Mouse (Mus musculus) heart, postnatal 0 days (tissue): ENCODE measurements at regions not wholly inside any gene's neighbourhood (a gene's known extent, or its start where the extent isn't known, plus 50 kb on each side); places are given as distances from the start of the nearest gene placed in this dataset.

Experiments used
- ATAC-seq: fragments of 200-750 bp; cut with Nextera tagmentation; 2 replicates; pipeline ENCODE4 v1.8.0; 2017; ENCODE audit warnings: low read depth, moderate number of reproducible peaks, moderate library complexity; ENCODE audit not compliant: insufficient read depth
- DNase-seq: peaks from one replicate; pipeline ENCODE4 v3.0.0-alpha.2; 2016; ENCODE audit warnings: low spot score
- H3K27ac ChIP-seq: fragments of 300-500 bp; sonication (generic); 2 replicates; pipeline ENCODE4 v1.5.1; 2014; ENCODE audit warnings: low read depth, mild to moderate bottlenecking
- H3K27me3 ChIP-seq: fragments of 300-500 bp; sonication (generic); 2 replicates; pipeline ENCODE4 v1.6.1; 2014; ENCODE audit warnings: low read length, mixed read lengths; ENCODE audit not compliant: control insufficient read depth, insufficient read depth
- H3K36me3 ChIP-seq: fragments of 300-500 bp; sonication (generic); replicated peaks from 2 replicates; pipeline ENCODE4 v1.6.1; 2014; ENCODE audit warnings: low read length, mixed read lengths; ENCODE audit not compliant: control insufficient read depth, insufficient read depth
- H3K4me1 ChIP-seq: fragments of 300-500 bp; sonication (generic); 2 replicates; pipeline ENCODE4 v1.6.1; 2014; ENCODE audit warnings: antibody characterized with exemption; ENCODE audit not compliant: control insufficient read depth, insufficient read depth
- H3K4me2 ChIP-seq: fragments of 300-500 bp; sonication (generic); 2 replicates; pipeline ENCODE4 v1.6.1; 2014; ENCODE audit warnings: low read depth, mild to moderate bottlenecking, low read length, moderate library complexity
- H3K4me3 ChIP-seq: fragments of 300-500 bp; sonication (generic); 2 replicates; pipeline ENCODE4 v1.5.1; 2014; ENCODE audit warnings: low read depth, low read length
- H3K9ac ChIP-seq: fragments of 300-500 bp; sonication (generic); replicated peaks from 2 replicates; pipeline ENCODE4 v1.6.1; 2014; ENCODE audit warnings: low read depth, low read length, mixed read lengths
- H3K9me3 ChIP-seq: fragments of 300-500 bp; sonication (generic); replicated peaks from 2 replicates; pipeline ENCODE4 v1.6.1; 2016; ENCODE audit warnings: low read length; ENCODE audit not compliant: control insufficient read depth
- CTCF ChIP-seq: IDR thresholded peaks from 2 replicates; pipeline ENCODE4 v1.5.1; 2016; ENCODE audit warnings: antibody characterized with exemption, control low read depth, low read depth
- EP300 ChIP-seq: IDR thresholded peaks from 2 replicates; pipeline ENCODE4 v1.6.1; 2016; ENCODE audit warnings: antibody characterized with exemption, low read depth
- WGBS: fragments of 180-500 bp; shearing (Covaris S2); extraction: QIAGEN DNeasy Blood & Tissue Kit; methylation state at CpG from one replicate; pipeline ENCODE4 v1.1.7; 2014; 5-methylcytosine and 5-hydroxymethylcytosine counted together

DNA sequence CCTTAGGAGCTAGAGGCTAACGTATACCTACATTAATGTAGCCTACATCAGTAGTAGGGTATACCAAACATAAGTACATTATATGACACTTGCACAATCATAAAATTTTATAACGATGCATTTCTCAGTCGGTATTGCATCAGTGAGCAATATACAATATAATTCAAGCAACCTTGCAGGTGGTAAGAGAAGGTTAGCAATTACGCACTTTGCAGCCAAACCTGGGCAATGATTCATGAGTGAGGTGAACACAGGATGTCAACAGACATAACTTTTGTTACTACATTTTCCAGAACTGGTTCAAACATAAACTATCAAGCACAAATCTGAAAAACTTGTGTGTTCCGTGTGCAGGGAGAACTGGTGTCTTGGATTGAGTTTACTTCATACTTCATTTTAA is 229.9 kb upstream of the Zpld1 start:
- Histone ChIP-seq H3K4me3 (no peak overlapping the region), H3K4me2 (no peak overlapping the region), H3K27ac (no peak overlapping the region), H3K36me3 (no peaks in the 10 kb centered on the region), H3K9me3 (no peaks in the 10 kb centered on the region), H3K4me1 (no peaks in the 10 kb centered on the region), H3K9ac (no peak overlapping the region), H3K27me3 (no peaks in the 10 kb centered on the region)
- DNase-seq (no peak), ATAC-seq (no peak)
- WGBS: 86% methylated on average over 5 of the region's 5 CpGs
- TF ChIP-seq CTCF (no peak), EP300 (no peak)

DNA sequence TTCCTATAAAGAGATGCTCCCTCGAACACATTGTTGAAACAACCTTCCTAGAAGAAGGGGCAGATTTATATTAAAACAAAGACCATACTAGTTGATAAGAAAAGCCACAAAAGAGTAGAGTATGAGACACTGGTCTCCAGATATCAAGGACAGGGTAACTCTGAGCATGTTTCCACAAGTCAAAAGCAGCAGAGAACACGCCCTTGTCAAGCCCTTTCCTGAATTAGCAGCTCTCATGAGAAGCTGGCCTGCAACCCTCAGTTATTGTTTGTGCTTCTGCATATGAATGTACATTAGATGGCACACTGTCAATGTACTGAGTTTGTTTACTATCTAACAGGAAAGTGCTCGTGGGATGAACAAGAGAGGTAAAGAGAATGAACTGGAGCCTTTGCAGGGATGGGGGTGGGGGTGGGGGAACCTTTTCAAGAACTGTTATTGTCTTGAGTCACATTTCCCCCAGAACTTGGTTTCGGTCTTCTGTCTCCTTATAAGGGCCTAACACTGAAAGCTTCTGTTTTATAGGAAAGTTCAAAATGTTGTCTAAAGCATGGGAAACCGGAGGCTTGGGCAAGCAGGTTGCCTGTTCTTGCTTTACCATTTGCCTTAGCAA is 228.6 kb upstream of the Zpld1 start:
- Histone ChIP-seq H3K36me3 (no peaks in the 10 kb centered on the region), H3K27me3 (no peaks in the 10 kb centered on the region), H3K9ac (no peak overlapping the region), H3K4me3 (no peak overlapping the region), H3K4me2 (no peak overlapping the region), H3K4me1 (no peaks in the 10 kb centered on the region), H3K27ac (no peak overlapping the region), H3K9me3 (no peaks in the 10 kb centered on the region)
- ATAC-seq: no peak
- 52% methylated on average over 5 of the region's 5 CpGs for WGBS
- no peak for DNase-seq
- TF ChIP-seq CTCF (no peak), EP300 (no peak)

GRCm38 (mm10) chr16:55523264-55523663 is 225.5 kb upstream of the Zpld1 start:
- ATAC-seq: no peak

GRCm38 (mm10) chr16:55522283-55522682 is 224.5 kb upstream of the Zpld1 start:
- H3K4me1 ChIP-seq: no peaks in the 10 kb centered on the region
- no peaks in the 10 kb centered on the region for H3K9me3 ChIP-seq
- H3K27me3 ChIP-seq: no peaks in the 10 kb centered on the region
- H3K9ac ChIP-seq: no peak overlapping the region
- ATAC-seq: no peak
- no peaks in the 10 kb centered on the region for H3K36me3 ChIP-seq
- TF ChIP-seq CTCF (no peak), EP300 (no peak)
- no peak overlapping the region for H3K4me2 ChIP-seq
- H3K27ac ChIP-seq: no peak overlapping the region
- WGBS: 59% methylated on average over 1 of the region's 1 CpGs
- DNase-seq: no peak
- no peak overlapping the region for H3K4me3 ChIP-seq

More at GRCm38 (mm10) chr16:55523264-55523663, 225.5 kb upstream of the Zpld1 start:
- no peak overlapping the region for H3K27ac ChIP-seq
- H3K36me3 ChIP-seq: no peaks in the 10 kb centered on the region
- 83% methylated on average over 1 of the region's 1 CpGs for WGBS
- no peaks in the 10 kb centered on the region for H3K9me3 ChIP-seq
- DNase-seq: no peak
- H3K4me1 ChIP-seq: no peaks in the 10 kb centered on the region
- no peak overlapping the region for H3K4me2 ChIP-seq
- no peaks in the 10 kb centered on the region for H3K27me3 ChIP-seq
- H3K9ac ChIP-seq: no peak overlapping the region
- TF ChIP-seq CTCF: no peak
- no peak for TF ChIP-seq EP300
- no peak overlapping the region for H3K4me3 ChIP-seq

DNA sequence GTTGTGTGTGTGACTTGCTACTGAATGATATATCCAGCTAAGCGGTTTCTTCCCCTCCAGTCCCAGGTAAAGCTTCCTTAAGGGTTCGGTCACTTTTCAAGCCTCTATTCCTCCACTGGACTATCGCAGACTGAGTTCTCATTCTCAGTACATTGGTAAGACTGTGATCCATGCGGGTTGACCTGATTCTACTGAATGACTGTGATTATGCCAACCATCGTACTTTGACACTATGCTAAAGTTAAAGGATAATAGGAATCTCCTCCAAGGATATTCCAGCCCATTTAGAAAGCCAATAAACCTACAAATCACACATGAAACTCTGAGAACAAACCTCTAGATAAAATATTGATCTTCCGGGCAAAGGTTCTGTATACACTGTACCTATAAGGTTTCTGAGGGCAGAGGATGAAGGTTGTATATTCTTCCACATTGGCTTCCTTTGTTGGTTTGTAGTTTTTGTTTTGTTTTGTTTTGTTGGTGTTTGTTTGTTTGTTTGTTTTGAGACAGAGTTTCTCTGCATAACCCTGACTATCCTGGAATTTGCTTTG is 223.7 kb upstream of the Zpld1 start:
- TF ChIP-seq CTCF: no peak
- TF ChIP-seq EP300: no peak
- Histone ChIP-seq H3K4me2 (no peak overlapping the region), H3K9ac (no peak overlapping the region), H3K4me1 (no peaks in the 10 kb centered on the region), H3K9me3 (no peaks in the 10 kb centered on the region), H3K4me3 (no peak overlapping the region), H3K27me3 (no peaks in the 10 kb centered on the region), H3K36me3 (no peaks in the 10 kb centered on the region), H3K27ac (no peak overlapping the region)
- 87% methylated on average over 6 of the region's 6 CpGs for WGBS
- DNase-seq: no peak
- ATAC-seq: no peak

DNA sequence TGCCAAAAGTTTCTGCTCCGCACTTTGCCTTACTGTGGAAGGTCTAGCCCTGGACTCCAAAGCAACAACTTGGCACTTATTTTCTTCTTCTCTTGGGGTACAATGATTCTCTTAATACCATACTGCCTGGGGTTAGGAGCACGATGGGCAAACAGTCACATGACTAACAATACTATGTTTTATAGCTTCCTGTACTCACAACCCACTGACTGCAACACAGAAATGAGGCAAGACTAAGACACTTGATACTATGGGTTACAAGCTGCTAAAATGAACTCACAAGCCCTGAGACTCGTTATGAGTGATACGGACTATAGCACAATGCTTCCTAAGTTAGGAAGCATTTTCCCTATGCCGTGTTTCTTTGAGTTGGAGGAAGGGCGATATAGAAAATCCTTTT is 222.3 kb upstream of the Zpld1 start:
- DNase-seq (no peak), ATAC-seq (no peak)
- TF ChIP-seq CTCF (no peak), EP300 (no peak)
- no peaks in the 10 kb centered on the region for H3K9me3 ChIP-seq
- no peak overlapping the region for H3K9ac ChIP-seq
- H3K27me3 ChIP-seq: no peaks in the 10 kb centered on the region
- H3K4me3 ChIP-seq: no peak overlapping the region
- H3K36me3 ChIP-seq: no peaks in the 10 kb centered on the region
- H3K27ac ChIP-seq: no peak overlapping the region
- H3K4me2 ChIP-seq: no peak overlapping the region
- H3K4me1 ChIP-seq: no peaks in the 10 kb centered on the region
- WGBS: 79% methylated on average over 6 of the region's 6 CpGs
